In genomic region chr9:86661679-86662078, GRCm38 (mm10) we compare ENCODE assay signal across 8 mouse cellular contexts. TPM values are rescaled to one million over a fixed set of nuclear protein-coding genes. Genes with fewer than 3 reads are reported as not detected.
A peak's percentile ranks its signal among the peaks of the same experiment; 100 is the strongest.
DNase-seq lines count a peak whose midpoint lies in the region; ATAC-seq lines count a peak whose summit lies in the region.

No protein-coding gene starts in this region.

- DNase-seq in kidney, postnatal 4 days: peak; percentile 8 to 10
- no peak for DNase-seq in kidney, adult 11 months
- peak; percentile 48 for DNase-seq in 3T3-L1 (ENCODE audit: low read depth, low spot score)
- peak; percentile 26 for DNase-seq in CD4-positive helper T cell, adult 2 months (ENCODE audit: low read depth, low spot score)
- DNase-seq in embryo, embryonic 10 days (ENCODE audit: low spot score): peak; percentile 14
- no peak for DNase-seq in urinary bladder, postnatal 10 days (ENCODE audit: low spot score)
- no peak for DNase-seq in cerebellum, postnatal 36 days

- no peaks in the 10 kb centered on the region for H3K27me3 ChIP-seq in kidney, embryonic 14.5 days (ENCODE audit: control insufficient read depth, insufficient read depth, low read length)

- no peaks in the 10 kb centered on the region for H3K4me1 ChIP-seq in kidney, embryonic 14.5 days (ENCODE audit: control insufficient read depth, insufficient read depth, low read length)

- H3K4me3 ChIP-seq in kidney, embryonic 14.5 days (ENCODE audit: low read length): no peak overlapping the region

- WGBS in kidney, embryonic 14.5 days: 91% methylated on average over 6 of the region's 6 CpGs

- H3K9me3 ChIP-seq in kidney, embryonic 14.5 days (ENCODE audit: control insufficient read depth, low read length): no peaks in the 10 kb centered on the region

- no peak overlapping the region for H3K9ac ChIP-seq in kidney, embryonic 14.5 days (ENCODE audit: low read depth, low read length)

- H3K4me2 ChIP-seq in kidney, embryonic 14.5 days (replicated peaks; ENCODE audit: low read depth, low read length): no peak overlapping the region

- no peak overlapping the region for H3K27ac ChIP-seq in kidney, embryonic 14.5 days (ENCODE audit: low read depth, low read length)

- no peaks in the 10 kb centered on the region for H3K36me3 ChIP-seq in kidney, embryonic 14.5 days (ENCODE audit: control insufficient read depth, insufficient read depth, low read length)

- ATAC-seq in kidney, embryonic 14.5 days (ENCODE audit: low FRiP score, low TSS enrichment): no peak

RNA-seq across cellular contexts. Expression of gene Me1, which starts 34.1 kb away (rescaled TPM):
- 4.5 and 8.4 TPM in 2 replicates for polyA plus RNA-seq in kidney, embryonic 14.5 days (2014; fragmentation: Nextera tagmentation; extraction: Ambion mirVana)

Comparison
In these comparisons a context has a peak if more than half of its experiments do, and no peak if none do; other contexts are left out.
1. DNase-seq: peak in kidney, postnatal 4 days (2 of 2), 3T3-L1 (single experiment), CD4-positive helper T cell, adult 2 months (single experiment) and embryo, embryonic 10 days (single experiment); none in kidney, adult 11 months (single experiment), urinary bladder, postnatal 10 days (single experiment) and cerebellum, postnatal 36 days (0 of 2).